Mouse (Mus musculus): ENCODE data around the gene Fam53b. TPM values are rescaled to one million over a fixed set of nuclear protein-coding genes. Genes with fewer than 3 reads are reported as not detected.

Fam53b gene
- total and polyA plus RNA-seq, 3 experiments, result 15.6 to 30.9 (median 22.1) TPM

DNA sequence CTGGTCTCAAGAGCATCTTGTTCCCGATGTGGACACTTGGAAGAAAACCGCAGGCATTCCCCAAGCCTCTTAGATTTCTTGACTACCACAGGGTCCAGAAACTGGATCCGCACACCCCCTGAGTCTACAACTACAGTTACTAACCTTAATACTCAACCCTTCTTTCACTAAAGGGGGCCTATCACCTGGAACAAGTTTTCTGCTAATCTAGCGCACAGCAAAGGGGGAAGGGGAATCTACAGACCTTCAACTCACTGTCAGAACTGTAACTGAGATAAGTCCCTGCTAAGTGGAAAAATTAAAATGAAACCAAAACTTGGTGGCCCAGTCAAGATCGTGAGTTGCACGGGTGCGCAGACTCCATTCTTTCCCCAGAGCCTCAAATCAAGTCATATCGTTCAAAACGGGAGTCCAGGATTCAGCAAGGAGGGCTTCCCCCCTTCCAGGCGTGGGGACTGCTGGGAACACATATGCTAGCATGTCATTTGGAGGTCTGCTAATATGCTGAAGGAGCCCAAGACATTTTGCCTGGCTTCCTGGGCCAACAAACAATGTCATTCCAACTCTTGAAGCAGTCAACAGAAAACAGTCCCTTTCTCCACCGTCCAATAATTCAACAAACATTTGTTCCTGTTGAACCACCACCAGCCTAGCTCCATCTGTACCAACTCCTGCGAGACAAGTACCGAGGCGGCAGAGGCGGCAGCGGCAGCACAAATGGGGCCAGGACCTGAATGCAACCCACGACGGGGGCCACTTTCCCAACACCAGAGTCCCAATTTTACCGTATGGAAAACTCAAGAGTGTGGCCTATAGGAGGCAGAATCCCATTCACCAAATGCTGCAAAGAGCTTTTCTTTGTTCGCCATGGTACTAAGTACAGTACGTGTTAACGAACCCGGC, 1.7 kb downstream of the Fam53b start (continued):
- no peak for TF ChIP-seq ZKSCAN1 (IDR thresholded peaks at IDR 0.05; ENCODE audit: borderline replicate concordance, low read depth, low read length)

DNA sequence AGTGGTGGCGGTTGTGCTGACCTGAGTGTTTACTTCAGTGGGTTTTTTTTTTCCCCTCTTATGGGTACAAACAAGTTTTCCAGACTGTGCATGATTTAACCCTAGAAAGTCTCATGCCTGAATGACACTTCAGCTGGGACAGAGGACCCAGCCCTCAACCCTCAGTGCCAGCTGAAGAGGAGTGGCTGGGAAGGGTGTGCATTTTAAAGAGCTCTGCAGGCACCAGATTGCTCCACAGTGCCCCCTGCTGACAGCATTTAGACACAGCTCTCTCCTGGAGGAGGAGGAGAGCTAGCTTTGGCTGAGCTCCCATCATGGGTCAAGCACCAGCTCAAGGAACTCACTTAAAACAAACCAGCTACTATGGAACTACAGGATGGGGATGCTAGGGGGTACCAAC, 2.8 kb downstream of the Fam53b start:
- peaks cover 14 to 71% of the 10 kb centered on the region in 2 experiments for H3K4me1 ChIP-seq (ENCODE audit: control insufficient read depth in 1 of 2, insufficient read depth in 2 of 2)

GRCm38 (mm10) chr7:132810368-132810767, 3.3 kb downstream of the Fam53b start:
- TF ChIP-seq MYC (IDR thresholded peaks at IDR 0.05; ENCODE audit: low read depth, low read length), result 0 out of 2 replicates have a peak, but pooled peaks have one; percentile 38
- TF ChIP-seq UBTF (IDR thresholded peaks at IDR 0.05; ENCODE audit: low read depth, low read length), result peak; percentile 30; the same call in 1 of the 2 replicates
- TF ChIP-seq E2F4 (IDR thresholded peaks at IDR 0.05; ENCODE audit: insufficient replicate concordance, low read depth, low read length), result no peak
- 0 out of 2 replicates have a peak, but pooled peaks have one; percentile 15 for TF ChIP-seq NRF1 (IDR thresholded peaks at IDR 0.05; ENCODE audit: low read depth, low read length)
- peak; percentile 57; the same call in 1 of the 2 replicates for TF ChIP-seq MAX (IDR thresholded peaks at IDR 0.05; ENCODE audit: low read length)
- TF ChIP-seq MXI1 (IDR thresholded peaks at IDR 0.05; ENCODE audit: low read depth, low read length), result peak; percentile 25; the same call in 1 of the 2 replicates
- TF ChIP-seq MAFK (IDR thresholded peaks at IDR 0.05; ENCODE audit: insufficient replicate concordance, low read length), result no peak
- TF ChIP-seq MEF2A (IDR thresholded peaks at IDR 0.05; ENCODE audit: borderline replicate concordance, low read depth, low read length), result no peak
- TF ChIP-seq EP300 (IDR thresholded peaks at IDR 0.05; ENCODE audit: low read length), result no peak
- TF ChIP-seq TCF12 (IDR thresholded peaks at IDR 0.05; ENCODE audit: low read depth, low read length), result peak; percentile 8; the same call in 1 of the 2 replicates
- Histone ChIP-seq H3K36me3 (replicated peaks in 1 of 2; ENCODE audit: control insufficient read depth in 1 of 2, insufficient read depth in 1 of 2, low read length in 1 of 2) (peaks cover 6 to 19% of the 10 kb centered on the region in 2 experiments), H3K4me1 (ENCODE audit: control insufficient read depth in 1 of 2, insufficient read depth in 2 of 2) (peaks cover 16 to 71% of the 10 kb centered on the region in 2 experiments), H3K4me2 (ENCODE audit: insufficient read depth, low read depth, poor library complexity, severe bottlenecking) (peak overlapping the region; percentile 96), H3K9me3 (replicated peaks; ENCODE audit: low read length) (no peaks in the 10 kb centered on the region), H3K9ac (ENCODE audit: insufficient read depth, low read depth) (peak overlapping the region; percentile 74), H3K79me2 (replicated peaks; ENCODE audit: control insufficient read depth, extremely low read depth, insufficient read depth, poor library complexity, severe bottlenecking) (peaks cover 70% of the 10 kb centered on the region), H3K27me3 (replicated peaks) (no peaks in the 10 kb centered on the region), H3K27ac (ENCODE audit: insufficient read depth, low read depth) (peak overlapping the region; percentile 87), H3K4me3 (replicated peaks in 1 of 3; ENCODE audit: low read depth in 2 of 3, low read length in 2 of 3, poor library complexity in 1 of 3) (no peak overlapping the region)
- in situ Hi-C loops (cut with MboI; ENCODE audit: low pct_ligation_motif_present, low pct_unique_long_range_greater_than_20kb, low sequenced_read_pairs), result no loop called here
- DNase-seq (ENCODE audit: extremely low read depth), result no peak
- dilution Hi-C loops (cut with MboI; ENCODE audit: extremely low pct_ligation_motif_present, extremely low pct_unique_long_range_greater_than_20kb, low sequenced_read_pairs), result no loop called here

More for the DNA sequence above, 2.8 kb downstream of the Fam53b start:
- DNase-seq (ENCODE audit: extremely low read depth), result peak; percentile 93
- peak overlapping the region; percentile 37 to 65 (median 38) for H3K4me3 ChIP-seq (replicated peaks in 1 of 3; ENCODE audit: low read depth in 2 of 3, low read length in 2 of 3, poor library complexity in 1 of 3)
- in situ Hi-C loops (cut with MboI; ENCODE audit: low pct_ligation_motif_present, low pct_unique_long_range_greater_than_20kb, low sequenced_read_pairs), result no loop called here
- no peaks in the 10 kb centered on the region for H3K9me3 ChIP-seq (replicated peaks; ENCODE audit: low read length)
- H3K27ac ChIP-seq (ENCODE audit: insufficient read depth, low read depth), result peak overlapping the region; percentile 63
- TF ChIP-seq POLR2AphosphoS2 (IDR thresholded peaks at IDR 0.05; ENCODE audit: low read depth, low read length), result no peak
- TF ChIP-seq MXI1 (IDR thresholded peaks at IDR 0.05; ENCODE audit: low read depth, low read length), result peak; percentile 50; the same call in 1 of the 2 replicates
- peak; percentile 46 for TF ChIP-seq CHD1 (IDR thresholded peaks at IDR 0.05; ENCODE audit: low read depth, low read length)
- TF ChIP-seq CTCF (conservative IDR thresholded peaks at IDR 0.05 in 1 of 2, IDR thresholded peaks at IDR 0.05 in 1 of 2; ENCODE audit: low read depth in 2 of 2, low read length in 2 of 2), result peak; percentile 60 to 92
- TF ChIP-seq MAX (IDR thresholded peaks at IDR 0.05; ENCODE audit: low read length), result 0 out of 2 replicates have a peak, but pooled peaks have one; percentile 3
- peak; percentile 56 for TF ChIP-seq ZC3H11A (IDR thresholded peaks at IDR 0.05; ENCODE audit: low read depth, low read length)
- no peak for TF ChIP-seq HCFC1 (IDR thresholded peaks at IDR 0.05; ENCODE audit: low read depth, low read length)
- TF ChIP-seq TBP (conservative IDR thresholded peaks at IDR 0.05; ENCODE audit: low read depth, low read length), result peak; percentile 95
- peak; percentile 71; the same call in 1 of the 2 replicates for TF ChIP-seq UBTF (IDR thresholded peaks at IDR 0.05; ENCODE audit: low read depth, low read length)
- peak; percentile 97 for TF ChIP-seq SIN3A (IDR thresholded peaks at IDR 0.05; ENCODE audit: low read length)
- TF ChIP-seq ETS1 (conservative IDR thresholded peaks at IDR 0.05; ENCODE audit: low read depth, low read length), result peak; percentile 78
- no peak for TF ChIP-seq RCOR1 (conservative IDR thresholded peaks at IDR 0.05; ENCODE audit: low read depth, low read length)
- no peak; the same call in 1 of the 2 replicates for TF ChIP-seq NELFE (IDR thresholded peaks at IDR 0.05; ENCODE audit: low read depth, low read length)
- TF ChIP-seq NRF1 (IDR thresholded peaks at IDR 0.05; ENCODE audit: low read depth, low read length), result no peak
- no peak for TF ChIP-seq USF2 (conservative IDR thresholded peaks at IDR 0.05; ENCODE audit: low read depth, low read length)
- 0 out of 2 replicates have a peak, but pooled peaks have one; percentile 8 for TF ChIP-seq MEF2A (IDR thresholded peaks at IDR 0.05; ENCODE audit: borderline replicate concordance, low read depth, low read length)
- no peak for TF ChIP-seq USF1 (IDR thresholded peaks at IDR 0.05; ENCODE audit: low read depth, low read length)
- TF ChIP-seq JUND (conservative IDR thresholded peaks at IDR 0.05; ENCODE audit: low read depth, low read length), result no peak
- peak; percentile 42; the same call in 1 of the 2 replicates for TF ChIP-seq IRF4 (IDR thresholded peaks at IDR 0.05; ENCODE audit: low read depth, low read length)
- peak; percentile 90 for TF ChIP-seq RAD21 (IDR thresholded peaks at IDR 0.05; ENCODE audit: low read depth, low read length)
- no peak for TF ChIP-seq PAX5 (IDR thresholded peaks at IDR 0.05; ENCODE audit: low read length)
- TF ChIP-seq JUN (IDR thresholded peaks at IDR 0.05; ENCODE audit: insufficient read depth, low read depth, low read length), result no peak
- no peak for TF ChIP-seq ZMIZ1 (IDR thresholded peaks at IDR 0.05; ENCODE audit: low read depth, low read length)
- TF ChIP-seq KAT2A (IDR thresholded peaks at IDR 0.05; ENCODE audit: insufficient replicate concordance, low read length), result no peak
- TF ChIP-seq GABPA (IDR thresholded peaks at IDR 0.05; ENCODE audit: insufficient replicate concordance, low read depth, low read length), result no peak
- TF ChIP-seq SMC3 (IDR thresholded peaks at IDR 0.05; ENCODE audit: low read depth, low read length), result peak; percentile 93
- TF ChIP-seq POLR2A (IDR thresholded peaks at IDR 0.05; ENCODE audit: low read depth, low read length), result no peak
- TF ChIP-seq BHLHE40 (IDR thresholded peaks at IDR 0.05; ENCODE audit: low read depth, low read length), result peak; percentile 48; the same call in 1 of the 2 replicates
- H3K9ac ChIP-seq (ENCODE audit: insufficient read depth, low read depth), result peak overlapping the region; percentile 82
- H3K27me3 ChIP-seq (replicated peaks), result no peaks in the 10 kb centered on the region
- H3K36me3 ChIP-seq (replicated peaks in 1 of 2; ENCODE audit: control insufficient read depth in 1 of 2, insufficient read depth in 1 of 2, low read length in 1 of 2), result peaks cover 6 to 14% of the 10 kb centered on the region in 2 experiments
- H3K79me2 ChIP-seq (replicated peaks; ENCODE audit: control insufficient read depth, extremely low read depth, insufficient read depth, poor library complexity, severe bottlenecking), result peaks cover 65% of the 10 kb centered on the region
- dilution Hi-C loops (cut with MboI; ENCODE audit: extremely low pct_ligation_motif_present, extremely low pct_unique_long_range_greater_than_20kb, low sequenced_read_pairs), result no loop called here
- peak overlapping the region; percentile 96 for H3K4me2 ChIP-seq (ENCODE audit: insufficient read depth, low read depth, poor library complexity, severe bottlenecking)

Measured in CH12.LX (cell line).